Mouse (Mus musculus): ENCODE measurements around the gene Rps19. TPM values are rescaled to one million over a fixed set of nuclear protein-coding genes. Genes with fewer than 3 reads are reported as not detected.

Rps19 gene
- polyA plus RNA-seq, 1 experiment: 421 TPM

DNA sequence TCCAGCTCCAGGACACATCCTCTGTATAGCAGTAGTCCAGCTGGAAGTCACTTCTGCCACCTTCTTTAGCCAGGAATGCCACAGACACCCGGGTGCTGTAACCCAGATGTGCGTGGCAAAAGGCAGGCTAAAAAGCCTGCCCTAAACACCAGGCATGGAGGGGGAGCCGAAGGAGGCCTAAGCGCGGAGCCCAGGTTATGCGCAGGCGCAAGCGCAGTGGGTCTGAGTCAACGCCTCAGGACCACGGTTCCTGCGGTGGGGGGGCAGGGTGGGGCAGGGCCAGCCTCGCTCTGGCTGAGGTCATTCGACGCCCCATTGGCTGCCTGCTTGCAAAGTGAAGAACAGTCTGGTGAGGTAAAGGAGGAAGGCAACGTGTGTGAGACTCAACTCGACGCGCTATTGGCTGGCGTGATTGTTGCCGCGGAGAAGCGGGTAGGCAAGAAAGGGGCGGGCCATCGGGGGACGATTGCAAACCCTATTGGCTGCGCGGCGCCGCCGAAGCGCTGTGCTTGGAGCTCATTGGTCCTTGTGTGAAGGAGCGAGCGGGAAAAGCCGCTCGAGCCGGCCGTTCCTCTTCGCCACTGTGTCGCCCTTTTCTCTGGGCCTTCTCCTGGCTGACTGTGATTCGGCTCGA, 14.5 kb upstream of the Rps19 start, which contains the start of the genes Lypd4 and Dmrtc2:
Gene Lypd4 (minus strand): TSS at position 410 of the 634 bp plus-strand sequence.
Gene Dmrtc2 (plus strand): TSS at position 526 of the 634 bp plus-strand sequence.
- WGBS: 62% methylated on average over 41 of the region's 41 CpGs
- Histone ChIP-seq H3K4me1 (ENCODE audit: control insufficient read depth, insufficient read depth, insufficient read length, low read length) (no peaks in the 10 kb centered on the region), H3K27ac (ENCODE audit: insufficient read depth, low read depth, low read length) (no peak within 1 kb of the TSS), H3K27me3 (ENCODE audit: control insufficient read depth, insufficient read depth, low read length) (peaks cover 4% of the 10 kb centered on the region), H3K4me3 (ENCODE audit: low read depth, low read length) (no peak within 1 kb of the TSS), H3K36me3 (ENCODE audit: control insufficient read depth, insufficient read depth, low read length) (no peaks in the 10 kb centered on the region)
- TF ChIP-seq CTCF (IDR thresholded peaks at IDR 0.05; ENCODE audit: extremely low read depth, insufficient read length, insufficient replicate concordance, low read depth, low read length): no peak
- no peak for TF ChIP-seq POLR2A (IDR thresholded peaks at IDR 0.05; ENCODE audit: low read depth, low read length)

DNA sequence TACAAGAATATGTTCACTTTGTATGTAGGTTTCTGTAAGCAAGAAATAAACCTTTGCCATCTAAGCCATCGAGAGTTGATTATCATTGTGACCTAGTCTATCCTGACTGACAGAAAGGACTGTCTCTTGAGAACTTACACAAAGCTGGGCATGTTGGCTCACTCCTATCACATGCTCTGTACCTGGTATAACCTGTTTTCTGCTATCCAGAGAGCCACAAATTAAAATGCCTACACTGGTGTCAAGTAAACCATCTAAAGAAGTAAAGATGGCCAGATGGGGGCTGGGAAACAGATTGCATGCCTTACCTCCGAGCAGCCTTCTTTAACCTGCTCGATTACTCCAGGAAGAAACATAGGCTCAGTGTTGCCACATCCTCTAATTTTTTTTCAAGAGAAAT, 6.6 kb upstream of the Rps19 start:
- WGBS: 42% methylated on average over 3 of the region's 3 CpGs
- TF ChIP-seq CTCF (IDR thresholded peaks at IDR 0.05; ENCODE audit: extremely low read depth, insufficient read length, insufficient replicate concordance, low read depth, low read length): no peak
- no peak for TF ChIP-seq POLR2A (IDR thresholded peaks at IDR 0.05; ENCODE audit: low read depth, low read length)
- Histone ChIP-seq H3K4me3 (ENCODE audit: low read depth, low read length) (no peak overlapping the region), H3K27me3 (ENCODE audit: control insufficient read depth, insufficient read depth, low read length) (no peaks in the 10 kb centered on the region), H3K27ac (ENCODE audit: insufficient read depth, low read depth, low read length) (no peak overlapping the region), H3K36me3 (ENCODE audit: control insufficient read depth, insufficient read depth, low read length) (no peaks in the 10 kb centered on the region), H3K4me1 (ENCODE audit: control insufficient read depth, insufficient read depth, insufficient read length, low read length) (no peaks in the 10 kb centered on the region)

DNA sequence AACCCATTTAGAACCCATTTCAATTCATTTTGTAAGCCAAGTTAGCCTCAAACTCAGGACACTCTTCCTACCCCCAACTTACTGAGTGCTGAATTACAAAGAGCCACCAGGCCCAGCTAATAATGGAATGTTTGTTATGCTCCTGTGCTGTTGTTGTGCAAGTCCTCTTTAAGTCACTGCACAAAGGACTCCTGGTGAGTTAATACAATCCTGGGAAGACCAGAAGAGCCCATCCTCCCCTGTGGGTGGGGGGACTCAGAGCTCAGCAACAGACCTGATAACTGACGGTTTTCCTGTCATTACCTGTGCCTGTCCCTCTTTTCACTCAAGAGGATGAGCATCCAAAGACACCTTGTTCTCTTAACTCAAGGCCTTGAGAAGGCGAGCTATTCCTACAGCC, 4.6 kb upstream of the Rps19 start:
- H3K27ac ChIP-seq (ENCODE audit: insufficient read depth, low read depth, low read length): no peak overlapping the region
- WGBS: 62% methylated on average over 2 of the region's 2 CpGs
- H3K4me3 ChIP-seq (ENCODE audit: low read depth, low read length): no peak overlapping the region
- H3K27me3 ChIP-seq (ENCODE audit: control insufficient read depth, insufficient read depth, low read length): no peaks in the 10 kb centered on the region
- H3K36me3 ChIP-seq (ENCODE audit: control insufficient read depth, insufficient read depth, low read length): no peaks in the 10 kb centered on the region
- H3K4me1 ChIP-seq (ENCODE audit: control insufficient read depth, insufficient read depth, insufficient read length, low read length): no peaks in the 10 kb centered on the region
- TF ChIP-seq POLR2A (IDR thresholded peaks at IDR 0.05; ENCODE audit: low read depth, low read length): no peak
- TF ChIP-seq CTCF (IDR thresholded peaks at IDR 0.05; ENCODE audit: extremely low read depth, insufficient read length, insufficient replicate concordance, low read depth, low read length): no peak

DNA sequence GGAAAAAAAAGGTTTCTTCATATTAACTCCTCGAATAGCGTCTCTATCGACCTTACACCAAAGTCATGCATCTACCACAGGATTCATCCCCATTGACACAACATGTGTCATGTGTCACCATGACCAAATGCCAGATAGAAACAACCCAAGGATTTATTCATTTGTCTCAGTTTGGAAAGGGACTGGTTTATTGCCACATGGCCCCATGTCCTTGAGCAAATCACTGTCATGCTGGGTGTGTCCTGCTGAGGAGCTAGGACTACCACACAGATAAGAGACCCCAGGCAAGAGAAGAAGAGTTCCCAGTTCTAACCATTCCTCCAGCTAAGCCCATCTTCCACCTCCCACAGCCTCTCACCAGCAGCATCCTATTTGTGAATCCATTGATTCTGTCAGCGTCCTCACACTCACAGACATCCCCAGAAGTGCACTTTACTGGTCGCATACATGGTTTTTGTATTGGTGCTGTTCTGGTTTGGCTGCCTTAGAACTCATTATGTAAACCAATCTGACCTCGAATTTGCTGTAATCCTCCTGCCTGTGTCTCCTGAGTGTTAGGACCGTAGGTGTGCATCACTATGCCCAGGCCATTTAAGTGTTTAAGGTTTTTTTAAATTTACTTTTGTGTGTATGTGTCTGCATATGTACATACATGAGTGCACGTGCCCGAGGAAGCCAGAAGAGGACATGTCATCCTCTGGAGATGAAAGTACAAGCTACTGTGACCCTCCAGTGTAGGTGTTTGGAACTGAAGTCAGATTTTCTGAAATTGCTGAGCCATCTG, 1.6 kb upstream of the Rps19 start:
- Histone ChIP-seq H3K27ac (ENCODE audit: insufficient read depth, low read depth, low read length) (no peak overlapping the region), H3K4me1 (ENCODE audit: control insufficient read depth, insufficient read depth, insufficient read length, low read length) (peaks cover 2% of the 10 kb centered on the region; the same call in 1 of the 2 replicates), H3K36me3 (ENCODE audit: control insufficient read depth, insufficient read depth, low read length) (peaks cover 20% of the 10 kb centered on the region), H3K4me3 (ENCODE audit: low read depth, low read length) (no peak overlapping the region), H3K27me3 (ENCODE audit: control insufficient read depth, insufficient read depth, low read length) (no peaks in the 10 kb centered on the region)
- 89% methylated on average over 9 of the region's 9 CpGs for WGBS
- no peak for TF ChIP-seq POLR2A (IDR thresholded peaks at IDR 0.05; ENCODE audit: low read depth, low read length)
- no peak for TF ChIP-seq CTCF (IDR thresholded peaks at IDR 0.05; ENCODE audit: extremely low read depth, insufficient read length, insufficient replicate concordance, low read depth, low read length)

DNA sequence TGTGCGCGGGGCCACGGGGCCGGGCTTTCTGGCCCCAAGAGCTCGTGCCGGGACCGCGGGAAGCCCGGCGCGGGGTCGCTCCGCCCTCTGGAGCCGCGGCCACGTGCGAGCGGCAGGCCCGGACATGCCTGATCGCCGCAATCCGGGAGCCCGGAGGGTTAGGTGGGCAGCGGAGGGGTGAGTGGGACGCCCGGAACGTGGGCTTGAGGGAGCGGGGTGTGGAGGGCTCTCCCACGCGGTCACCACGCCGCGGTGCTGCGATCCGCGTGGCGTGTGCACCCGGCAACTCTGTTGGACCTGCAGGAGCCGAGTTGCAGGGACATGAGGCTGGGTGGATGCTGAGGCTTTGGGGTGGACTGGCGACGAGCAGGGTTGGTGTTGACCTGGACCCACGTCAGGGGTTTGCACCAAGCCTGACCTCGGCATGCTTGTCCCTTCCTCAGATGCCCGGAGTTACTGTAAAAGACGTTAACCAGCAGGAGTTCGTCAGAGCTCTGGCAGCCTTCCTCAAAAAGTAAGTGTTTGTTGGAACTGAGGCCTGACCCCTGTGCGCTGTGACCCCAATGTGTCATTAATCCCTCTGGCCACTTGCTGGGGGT, 621 bp downstream of the Rps19 start:
- Histone ChIP-seq H3K27ac (ENCODE audit: insufficient read depth, low read depth, low read length) (peak overlapping the region; percentile 42), H3K27me3 (ENCODE audit: control insufficient read depth, insufficient read depth, low read length) (no peaks in the 10 kb centered on the region), H3K4me1 (ENCODE audit: control insufficient read depth, insufficient read depth, insufficient read length, low read length) (peaks cover 2% of the 10 kb centered on the region; the same call in 1 of the 2 replicates), H3K4me3 (ENCODE audit: low read depth, low read length) (peak overlapping the region; percentile 83), H3K36me3 (ENCODE audit: control insufficient read depth, insufficient read depth, low read length) (peaks cover 39% of the 10 kb centered on the region)
- TF ChIP-seq CTCF (IDR thresholded peaks at IDR 0.05; ENCODE audit: extremely low read depth, insufficient read length, insufficient replicate concordance, low read depth, low read length) (no peak), POLR2A (IDR thresholded peaks at IDR 0.05; ENCODE audit: low read depth, low read length) (no peak)
- WGBS: under 1% methylated on average over 45 of the region's 47 CpGs

DNA sequence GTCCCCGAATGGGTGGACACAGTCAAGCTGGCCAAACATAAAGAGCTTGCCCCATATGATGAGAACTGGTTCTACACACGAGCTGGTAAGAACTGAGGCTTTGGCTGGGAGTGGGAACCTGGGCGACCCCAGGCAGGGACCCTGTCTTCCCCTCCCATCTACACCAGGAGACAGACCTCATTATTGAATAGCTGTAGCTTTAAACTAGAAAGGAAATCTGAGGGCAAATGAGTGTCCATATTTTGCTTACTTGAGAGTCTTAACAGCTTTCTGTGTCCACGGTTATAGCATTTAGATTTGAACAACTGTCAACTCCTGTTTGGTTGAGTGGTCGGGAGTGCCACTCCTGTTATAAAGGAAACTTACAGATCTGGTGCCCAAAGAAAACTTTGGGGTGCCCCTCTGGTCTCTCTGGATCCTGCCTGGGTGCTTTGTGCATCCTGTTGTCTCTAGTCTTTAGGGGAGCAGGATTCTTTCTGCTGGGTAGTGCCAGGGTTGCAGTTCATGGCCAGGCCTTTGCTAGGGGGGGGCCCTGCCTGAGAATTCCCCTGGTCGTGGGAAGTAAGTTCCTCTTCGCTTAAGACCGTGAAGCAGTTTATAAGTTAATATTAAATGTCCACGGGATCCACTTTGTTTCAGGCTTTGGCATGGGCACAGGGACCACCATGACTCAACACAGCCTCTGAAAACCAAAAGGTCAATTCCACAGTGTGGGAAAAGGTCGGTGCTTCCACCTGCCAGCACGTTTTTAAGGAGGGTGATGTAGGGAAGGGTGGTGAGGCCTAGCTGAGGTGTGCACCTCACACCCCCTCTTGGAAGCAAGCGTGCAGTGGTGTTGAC, 1.5 kb downstream of the Rps19 start:
- H3K36me3 ChIP-seq (ENCODE audit: control insufficient read depth, insufficient read depth, low read length): peaks cover 43% of the 10 kb centered on the region
- peak overlapping the region; percentile 83 for H3K4me3 ChIP-seq (ENCODE audit: low read depth, low read length)
- TF ChIP-seq CTCF (IDR thresholded peaks at IDR 0.05; ENCODE audit: extremely low read depth, insufficient read length, insufficient replicate concordance, low read depth, low read length) (no peak), POLR2A (IDR thresholded peaks at IDR 0.05; ENCODE audit: low read depth, low read length) (no peak)
- H3K4me1 ChIP-seq (ENCODE audit: control insufficient read depth, insufficient read depth, insufficient read length, low read length): peaks cover 2% of the 10 kb centered on the region; the same call in 1 of the 2 replicates
- H3K27me3 ChIP-seq (ENCODE audit: control insufficient read depth, insufficient read depth, low read length): no peaks in the 10 kb centered on the region
- H3K27ac ChIP-seq (ENCODE audit: insufficient read depth, low read depth, low read length): no peak overlapping the region
- WGBS: 6% methylated on average over 12 of the region's 12 CpGs
